Mouse (Mus musculus): Measurements from ENCODE around the gene Lrcol1. TPM values are rescaled to one million over a fixed set of nuclear protein-coding genes. Genes with fewer than 3 reads are reported as not detected.

Lrcol1 gene
- polyA plus RNA-seq (2015; fragmentation: Nextera tagmentation; extraction: Ambion mirVana), result not detected in 2 replicates

GRCm38 (mm10) chr5:110344524-110344923 lies at the start of gene Lrcol1:
Gene Lrcol1 (plus strand): TSS chr5:110344730.
- no peak for DNase-seq (ENCODE audit: low spot score)
- no peaks in the 10 kb centered on the region for H3K9me3 ChIP-seq (replicated peaks; ENCODE audit: low read length)
- H3K27me3 ChIP-seq (ENCODE audit: insufficient read depth, low read length), result peaks cover 10% of the 10 kb centered on the region; the same call in 1 of the 2 replicates
- ATAC-seq (replicated peaks; ENCODE audit: low FRiP score, low read depth), result no peak
- no peak for TF ChIP-seq CTCF (IDR thresholded peaks at IDR 0.05; ENCODE audit: low read depth)
- H3K9ac ChIP-seq (ENCODE audit: low read depth, low read length), result no peak within 1 kb of the TSS
- 35% methylated on average over 4 of the region's 4 CpGs for WGBS
- 0 out of 2 replicates have a peak, but pooled peaks cover 11% of the 10 kb centered on the region for H3K4me1 ChIP-seq (replicated peaks; ENCODE audit: insufficient read depth, low read length)
- no peak within 1 kb of the TSS for H3K4me3 ChIP-seq (replicated peaks; ENCODE audit: low read depth, low read length)
- H3K27ac ChIP-seq, result no peak within 1 kb of the TSS
- no peaks in the 10 kb centered on the region for H3K36me3 ChIP-seq (ENCODE audit: insufficient read depth, low read length)
- no peak within 1 kb of the TSS for H3K4me2 ChIP-seq (ENCODE audit: low read length)

- Histone ChIP-seq H3K9ac (ENCODE audit: low read depth, low read length) (no peak overlapping the region), H3K4me2 (ENCODE audit: low read length) (no peak overlapping the region), H3K9me3 (replicated peaks; ENCODE audit: low read length) (no peaks in the 10 kb centered on the region), H3K4me3 (replicated peaks; ENCODE audit: low read depth, low read length) (no peak overlapping the region), H3K4me1 (replicated peaks; ENCODE audit: insufficient read depth, low read length) (no peaks in the 10 kb centered on the region), H3K27ac (no peak overlapping the region), H3K27me3 (ENCODE audit: insufficient read depth, low read length) (no peaks in the 10 kb centered on the region), H3K36me3 (ENCODE audit: insufficient read depth, low read length) (peaks cover 29% of the 10 kb centered on the region; the same call in 1 of the 2 replicates)
- ATAC-seq (replicated peaks; ENCODE audit: low FRiP score, low read depth) (no peak), DNase-seq (ENCODE audit: low spot score) (no peak)
- WGBS, result 81% methylated on average over 1 of the region's 1 CpGs
- no peak for TF ChIP-seq CTCF (IDR thresholded peaks at IDR 0.05; ENCODE audit: low read depth)
These were observed 47.9 kb upstream of the Lrcol1 start for GRCm38 (mm10) chr5:110296637-110297036.

- no peak overlapping the region for H3K9ac ChIP-seq (ENCODE audit: low read depth, low read length)
- no peaks in the 10 kb centered on the region for H3K9me3 ChIP-seq (replicated peaks; ENCODE audit: low read length)
- H3K27ac ChIP-seq, result no peak overlapping the region
- H3K36me3 ChIP-seq (ENCODE audit: insufficient read depth, low read length), result peaks cover 40% of the 10 kb centered on the region
- ATAC-seq (replicated peaks; ENCODE audit: low FRiP score, low read depth) (no peak), DNase-seq (ENCODE audit: low spot score) (no peak)
- no peak overlapping the region for H3K4me2 ChIP-seq (ENCODE audit: low read length)
- H3K27me3 ChIP-seq (ENCODE audit: insufficient read depth, low read length), result no peaks in the 10 kb centered on the region
- no peaks in the 10 kb centered on the region for H3K4me1 ChIP-seq (replicated peaks; ENCODE audit: insufficient read depth, low read length)
- WGBS, result 95% methylated on average over 2 of the region's 2 CpGs
- no peak for TF ChIP-seq CTCF (IDR thresholded peaks at IDR 0.05; ENCODE audit: low read depth)
- no peak overlapping the region for H3K4me3 ChIP-seq (replicated peaks; ENCODE audit: low read depth, low read length)
These were observed 43.9 kb upstream of the Lrcol1 start for GRCm38 (mm10) chr5:110300591-110300990.

- TF ChIP-seq CTCF (IDR thresholded peaks at IDR 0.05; ENCODE audit: low read depth), result no peak
- ATAC-seq (replicated peaks; ENCODE audit: low FRiP score, low read depth) (no peak), DNase-seq (ENCODE audit: low spot score) (no peak)
- H3K4me3 ChIP-seq (replicated peaks; ENCODE audit: low read depth, low read length), result no peak overlapping the region
- no peak overlapping the region for H3K27ac ChIP-seq
- H3K4me2 ChIP-seq (ENCODE audit: low read length), result no peak overlapping the region
- H3K9ac ChIP-seq (ENCODE audit: low read depth, low read length), result no peak overlapping the region
- no peaks in the 10 kb centered on the region for H3K27me3 ChIP-seq (ENCODE audit: insufficient read depth, low read length)
- no peaks in the 10 kb centered on the region for H3K4me1 ChIP-seq (replicated peaks; ENCODE audit: insufficient read depth, low read length)
- peaks cover 20% of the 10 kb centered on the region for H3K36me3 ChIP-seq (ENCODE audit: insufficient read depth, low read length)
- no peaks in the 10 kb centered on the region for H3K9me3 ChIP-seq (replicated peaks; ENCODE audit: low read length)
- 93% methylated on average over 7 of the region's 7 CpGs for WGBS
These were observed 35.7 kb upstream of the Lrcol1 start for GRCm38 (mm10) chr5:110308861-110309260.

GRCm38 (mm10) chr5:110313127-110313526 lies 31.4 kb upstream of the Lrcol1 start:
- DNase-seq (ENCODE audit: low spot score) (no peak), ATAC-seq (replicated peaks; ENCODE audit: low FRiP score, low read depth) (no peak)
- Histone ChIP-seq H3K4me1 (replicated peaks; ENCODE audit: insufficient read depth, low read length) (no peaks in the 10 kb centered on the region), H3K36me3 (ENCODE audit: insufficient read depth, low read length) (peaks cover 19% of the 10 kb centered on the region), H3K4me2 (ENCODE audit: low read length) (no peak overlapping the region), H3K4me3 (replicated peaks; ENCODE audit: low read depth, low read length) (no peak overlapping the region), H3K9me3 (replicated peaks; ENCODE audit: low read length) (no peaks in the 10 kb centered on the region), H3K27ac (no peak overlapping the region), H3K27me3 (ENCODE audit: insufficient read depth, low read length) (no peaks in the 10 kb centered on the region), H3K9ac (ENCODE audit: low read depth, low read length) (no peak overlapping the region)
- WGBS, result 93% methylated on average over 3 of the region's 3 CpGs
- TF ChIP-seq CTCF (IDR thresholded peaks at IDR 0.05; ENCODE audit: low read depth), result no peak

- Histone ChIP-seq H3K9ac (ENCODE audit: low read depth, low read length) (no peak overlapping the region), H3K36me3 (ENCODE audit: insufficient read depth, low read length) (peaks cover 31% of the 10 kb centered on the region), H3K9me3 (replicated peaks; ENCODE audit: low read length) (no peaks in the 10 kb centered on the region), H3K4me2 (ENCODE audit: low read length) (no peak overlapping the region), H3K27ac (no peak overlapping the region), H3K4me1 (replicated peaks; ENCODE audit: insufficient read depth, low read length) (no peaks in the 10 kb centered on the region), H3K27me3 (ENCODE audit: insufficient read depth, low read length) (no peaks in the 10 kb centered on the region), H3K4me3 (replicated peaks; ENCODE audit: low read depth, low read length) (no peak overlapping the region)
- peak; percentile 21 for DNase-seq (ENCODE audit: low spot score)
- WGBS, result 66% methylated on average over 3 of the region's 3 CpGs
- ATAC-seq (replicated peaks; ENCODE audit: low FRiP score, low read depth), result no peak
- no peak for TF ChIP-seq CTCF (IDR thresholded peaks at IDR 0.05; ENCODE audit: low read depth)
These were observed 14.0 kb upstream of the Lrcol1 start for GRCm38 (mm10) chr5:110330508-110330907.

- Histone ChIP-seq H3K4me3 (replicated peaks; ENCODE audit: low read depth, low read length) (no peak overlapping the region), H3K27me3 (ENCODE audit: insufficient read depth, low read length) (peaks cover 10% of the 10 kb centered on the region; the same call in 1 of the 2 replicates), H3K9me3 (replicated peaks; ENCODE audit: low read length) (no peaks in the 10 kb centered on the region), H3K4me1 (replicated peaks; ENCODE audit: insufficient read depth, low read length) (0 out of 2 replicates have a peak, but pooled peaks cover 11% of the 10 kb centered on the region), H3K36me3 (ENCODE audit: insufficient read depth, low read length) (peaks cover 12% of the 10 kb centered on the region), H3K27ac (no peak overlapping the region), H3K4me2 (ENCODE audit: low read length) (no peak overlapping the region), H3K9ac (ENCODE audit: low read depth, low read length) (no peak overlapping the region)
- ATAC-seq (replicated peaks; ENCODE audit: low FRiP score, low read depth), result no peak
- peak; percentile 71 for DNase-seq (ENCODE audit: low spot score)
- no peak for TF ChIP-seq CTCF (IDR thresholded peaks at IDR 0.05; ENCODE audit: low read depth)
- whole genome bisulfite sequencing, result 68% methylated on average over 2 of the region's 2 CpGs
These were observed 5.7 kb upstream of the Lrcol1 start for GRCm38 (mm10) chr5:110338792-110339191.
